Mouse (Mus musculus) CH12.LX (cell line): Measurements from ENCODE around the gene Maco1. TPM values are rescaled to one million over a fixed set of nuclear protein-coding genes. Genes with fewer than 3 reads are reported as not detected.

ENCODE experiments used
- DNase-seq: peaks from one replicate; pipeline ENCODE4 v3.0.0-alpha.2; 2013; ENCODE audit errors: extremely low read depth
- H3K27ac ChIP-seq: 2 replicates; pipeline ENCODE4 v1.5.1; 2012; ENCODE audit warnings: low read depth, mild to moderate bottlenecking, control low read depth, moderate library complexity; ENCODE audit not compliant: insufficient read depth
- H3K27me3 ChIP-seq: replicated peaks from 2 replicates; pipeline ENCODE3; 2012; ENCODE audit warnings: inconsistent platforms
- H3K36me3 ChIP-seq, 2 experiments: replicated peaks in 1 of 2; 2 replicates each; pipeline versions ENCODE3 to v1.6.1; 2012; ENCODE audit warnings: inconsistent platforms in 1 of 2, low read length in 1 of 2, mild to moderate bottlenecking in 1 of 2, mixed read lengths in 1 of 2, moderate library complexity in 1 of 2; ENCODE audit not compliant: control insufficient read depth in 1 of 2, insufficient read depth in 1 of 2
- H3K4me1 ChIP-seq, 2 experiments: 2 replicates each; pipeline ENCODE4 v1.6.1; 2012; ENCODE audit warnings: inconsistent platforms in 1 of 2, moderate library complexity in 1 of 2; ENCODE audit not compliant: insufficient read depth in 2 of 2, control insufficient read depth in 1 of 2
- H3K4me2 ChIP-seq: 2 replicates; pipeline ENCODE4 v1.6.1; 2012; ENCODE audit warnings: low read depth, mild to moderate bottlenecking, control low read depth; ENCODE audit not compliant: poor library complexity, insufficient read depth, severe bottlenecking
- H3K4me3 ChIP-seq, 3 experiments: fragments of 150-350 bp in 1 of 3; sonication (generic) in 1 of 3; replicated peaks in 1 of 3; 2 replicates each; pipeline versions ENCODE3 to v1.5.1; 2011 to 2012; ENCODE audit warnings: low read depth in 2 of 3, low read length in 2 of 3, mild to moderate bottlenecking in 2 of 3, moderate library complexity in 2 of 3, control low read depth in 1 of 3, improper control_type of control experiment in 1 of 3, inconsistent platforms in 1 of 3, mixed read lengths in 1 of 3; ENCODE audit not compliant: poor library complexity in 1 of 3
- H3K79me2 ChIP-seq: replicated peaks from 2 replicates; pipeline ENCODE4 v1.6.1; 2012; ENCODE audit warnings: mild to moderate bottlenecking, moderate library complexity; ENCODE audit not compliant: control insufficient read depth, poor library complexity, insufficient read depth, severe bottlenecking; ENCODE audit errors: extremely low read depth
- H3K9ac ChIP-seq: 2 replicates; pipeline ENCODE4 v1.6.1; 2012; ENCODE audit warnings: low read depth, mild to moderate bottlenecking, control low read depth, moderate library complexity; ENCODE audit not compliant: insufficient read depth
- H3K9me3 ChIP-seq: replicated peaks from 2 replicates; pipeline ENCODE3; 2012; ENCODE audit warnings: low read length, inconsistent platforms, mixed read lengths
- BHLHE40 ChIP-seq: IDR thresholded peaks from 2 replicates; pipeline ENCODE4 v1.6.1; 2011; ENCODE audit warnings: mild to moderate bottlenecking, low read depth, low read length, improper control_type of control experiment
- CHD1 ChIP-seq: IDR thresholded peaks from 2 replicates; pipeline ENCODE4 v1.6.1; 2012; ENCODE audit warnings: low read depth, low read length, improper control_type of control experiment, inconsistent platforms
- CTCF ChIP-seq, 2 experiments: IDR thresholded peaks in 1 of 2; conservative IDR thresholded peaks in 1 of 2; 2 replicates each; pipeline ENCODE4 v1.5.1; 2011 to 2012; ENCODE audit warnings: low read depth in 2 of 2, low read length in 2 of 2, improper control_type of control experiment in 1 of 2, inconsistent platforms in 1 of 2, mild to moderate bottlenecking in 1 of 2, moderate library complexity in 1 of 2
- E2F4 ChIP-seq: IDR thresholded peaks from 2 replicates; pipeline ENCODE4 v1.6.1; 2011; ENCODE audit warnings: low read depth, low read length, improper control_type of control experiment; ENCODE audit not compliant: insufficient replicate concordance
- ELF1 ChIP-seq: IDR thresholded peaks from 2 replicates; pipeline ENCODE4 v1.6.1; 2014; ENCODE audit warnings: low read depth, mild to moderate bottlenecking, inconsistent platforms, low read length, improper control_type of control experiment
- ETS1 ChIP-seq: conservative IDR thresholded peaks from 2 replicates; pipeline ENCODE4 v1.6.1; 2012; ENCODE audit warnings: low read depth, mild to moderate bottlenecking, inconsistent platforms, low read length, improper control_type of control experiment, moderate library complexity
- GABPA ChIP-seq: IDR thresholded peaks from 2 replicates; pipeline ENCODE4 v1.6.1; 2012; ENCODE audit warnings: low read depth, low read length, improper control_type of control experiment, inconsistent platforms; ENCODE audit not compliant: insufficient replicate concordance
- HCFC1 ChIP-seq: IDR thresholded peaks from 2 replicates; pipeline ENCODE4 v1.6.1; 2012; ENCODE audit warnings: low read depth, mild to moderate bottlenecking, inconsistent platforms, low read length, improper control_type of control experiment
- JUN ChIP-seq: IDR thresholded peaks from 2 replicates; pipeline ENCODE4 v1.6.1; 2011; ENCODE audit warnings: low read depth, mild to moderate bottlenecking, low read length, improper control_type of control experiment, moderate library complexity; ENCODE audit not compliant: insufficient read depth
- MAFK ChIP-seq: IDR thresholded peaks from 2 replicates; pipeline ENCODE4 v1.6.1; 2011; ENCODE audit warnings: low read length, improper control_type of control experiment; ENCODE audit not compliant: insufficient replicate concordance
- MXI1 ChIP-seq: IDR thresholded peaks from 2 replicates; pipeline ENCODE4 v1.6.1; 2011; ENCODE audit warnings: mild to moderate bottlenecking, low read depth, low read length, improper control_type of control experiment
- MYC ChIP-seq: IDR thresholded peaks from 2 replicates; pipeline ENCODE4 v1.6.1; 2011; ENCODE audit warnings: low read depth, mild to moderate bottlenecking, improper control_type of control experiment, low read length
- POLR2A ChIP-seq: IDR thresholded peaks from 2 replicates; pipeline ENCODE4 v1.6.1; 2011; ENCODE audit warnings: low read depth, mild to moderate bottlenecking, improper control_type of control experiment, low read length
- POLR2AphosphoS2 ChIP-seq: IDR thresholded peaks from 2 replicates; pipeline ENCODE4 v1.6.1; 2011; ENCODE audit warnings: low read depth, low read length, improper control_type of control experiment
- RCOR1 ChIP-seq: conservative IDR thresholded peaks from 2 replicates; pipeline ENCODE4 v1.6.1; 2012; ENCODE audit warnings: low read depth, mild to moderate bottlenecking, inconsistent platforms, low read length, improper control_type of control experiment
- SIN3A ChIP-seq: IDR thresholded peaks from 2 replicates; pipeline ENCODE4 v1.6.1; 2012; ENCODE audit warnings: low read length, improper control_type of control experiment, inconsistent platforms
- TBP ChIP-seq: conservative IDR thresholded peaks from 2 replicates; pipeline ENCODE4 v1.6.1; 2011; ENCODE audit warnings: low read depth, low read length, improper control_type of control experiment
- TCF12 ChIP-seq: IDR thresholded peaks from 2 replicates; pipeline ENCODE4 v1.6.1; 2014; ENCODE audit warnings: low read depth, mild to moderate bottlenecking, inconsistent platforms, low read length, improper control_type of control experiment
- UBTF ChIP-seq: IDR thresholded peaks from 2 replicates; pipeline ENCODE4 v1.6.1; 2012; ENCODE audit warnings: low read depth, mild to moderate bottlenecking, inconsistent platforms, low read length, improper control_type of control experiment, moderate library complexity
- USF1 ChIP-seq: IDR thresholded peaks from 2 replicates; pipeline ENCODE4 v1.6.1; 2014; ENCODE audit warnings: low read depth, mild to moderate bottlenecking, inconsistent platforms, low read length, improper control_type of control experiment
- dilution Hi-C: fragments of 300-500 bp; cut with MboI; formaldehyde crosslinking; loops from 2 replicates; pipeline ENCODE4 v1.14.3; 2020; ENCODE audit warnings: low sequenced_read_pairs; ENCODE audit not compliant: extremely low pct_unique_long_range_greater_than_20kb, extremely low pct_ligation_motif_present
- in situ Hi-C: fragments of 300-500 bp; cut with MboI; formaldehyde crosslinking; loops from 3 replicates; pipeline ENCODE4 v1.14.3; 2019; ENCODE audit warnings: low sequenced_read_pairs, low pct_ligation_motif_present, low pct_unique_long_range_greater_than_20kb, mixed read lengths
- polyA plus RNA-seq: library from polyadenylated mRNA; unstranded; fragments of >175 nt; gene quantifications from 2 replicates; pipeline ENCODE4 v1.2.1, GENCODE M21; 2012; ENCODE audit warnings: low read depth; ENCODE audit not compliant: insufficient read length
- total RNA-seq, 2 experiments: library from RNA; depleted of rRNA; stranded (reverse); fragments of 300-350 nt in 1 of 2; fragments of >200 nt in 1 of 2; gene quantifications; 2 replicates each; pipeline ENCODE4 v1.2.3; 2012 to 2014

Gene Maco1
- total and polyA plus RNA-seq, 3 experiments: 15.8 to 19.8 (median 17.3) TPM

- no peak for DNase-seq
- Histone ChIP-seq H3K27ac (no peak overlapping the region), H3K79me2 (no peaks in the 10 kb centered on the region), H3K9ac (no peak overlapping the region), H3K4me3 (no peak overlapping the region), H3K4me1 (peaks cover 11 to 40% of the 10 kb centered on the region in 2 experiments), H3K4me2 (no peak overlapping the region), H3K9me3 (no peaks in the 10 kb centered on the region), H3K36me3 (peaks cover 0 to 24% of the 10 kb centered on the region in 2 experiments), H3K27me3 (no peaks in the 10 kb centered on the region)
- in situ Hi-C loops (no loop called here), dilution Hi-C loops (no loop called here)
- TF ChIP-seq TCF12 (no peak), UBTF (no peak), USF1 (no peak), HCFC1 (no peak), ELF1 (no peak), MXI1 (no peak), TBP (no peak), BHLHE40 (no peak), CHD1 (no peak), ETS1 (no peak), JUN (no peak), SIN3A (no peak), POLR2A (no peak), POLR2AphosphoS2 (no peak), RCOR1 (no peak), MYC (no peak)
Measured at GRCm38 (mm10) chr4:134817706-134818105, 35.4 kb downstream of the Maco1 start.

- in situ Hi-C loops: no loop called here
- Histone ChIP-seq H3K79me2 (no peaks in the 10 kb centered on the region), H3K4me3 (no peak overlapping the region), H3K36me3 (peaks cover 15 to 48% of the 10 kb centered on the region in 2 experiments), H3K4me2 (no peak overlapping the region), H3K9me3 (no peaks in the 10 kb centered on the region), H3K27me3 (no peaks in the 10 kb centered on the region), H3K27ac (peak overlapping the region; percentile 64), H3K9ac (no peak overlapping the region), H3K4me1 (peaks cover 11 to 56% of the 10 kb centered on the region in 2 experiments)
- no peak for DNase-seq
- TF ChIP-seq POLR2AphosphoS2: no peak
- no peak for TF ChIP-seq E2F4
- TF ChIP-seq MXI1: no peak
- TF ChIP-seq GABPA: no peak
- no peak for TF ChIP-seq MAFK
- TF ChIP-seq CHD1: no peak
- TF ChIP-seq UBTF: no peak
- no peak for TF ChIP-seq USF1
- TF ChIP-seq TCF12: no peak
- TF ChIP-seq CTCF (conservative IDR thresholded peaks at IDR 0.05 in 1 of 2, IDR thresholded peaks at IDR 0.05 in 1 of 2; ENCODE audit: low read depth in 2 of 2, low read length in 2 of 2): no peak
- dilution Hi-C loops: no loop called here
Measured at GRCm38 (mm10) chr4:134814229-134814571, 38.9 kb downstream of the Maco1 start.
